Mouse (Mus musculus) MEL (cell line): ENCODE data around the gene Bmp2k.

Experiments
- CTCF ChIP-seq, 3 experiments: IDR thresholded peaks in 2 of 3; conservative IDR thresholded peaks in 1 of 3; 2 replicates each; pipeline ENCODE4 v1.5.1; 2011 to 2012; ENCODE audit warnings: low read length in 3 of 3, low read depth in 2 of 3, mild to moderate bottlenecking in 2 of 3, improper control_type of control experiment in 1 of 3, inconsistent platforms in 1 of 3, mixed read lengths in 1 of 3, moderate library complexity in 1 of 3; ENCODE audit not compliant: control insufficient read depth in 1 of 3, insufficient read depth in 1 of 3, poor library complexity in 1 of 3, severe bottlenecking in 1 of 3
- ELF1 ChIP-seq: IDR thresholded peaks from 2 replicates; pipeline ENCODE4 v1.6.1; 2014; ENCODE audit warnings: low read depth, mild to moderate bottlenecking, inconsistent platforms, low read length, improper control_type of control experiment, moderate library complexity
- GATA1 ChIP-seq: IDR thresholded peaks from 2 replicates; pipeline ENCODE4 v1.6.1; 2011; ENCODE audit warnings: low read depth, low read length, improper control_type of control experiment
- JUND ChIP-seq: IDR thresholded peaks from 2 replicates; pipeline ENCODE4 v1.6.1; 2011; ENCODE audit warnings: low read depth, mild to moderate bottlenecking, improper control_type of control experiment, low read length
- NELFE ChIP-seq: IDR thresholded peaks from 2 replicates; pipeline ENCODE4 v1.6.1; 2011; ENCODE audit warnings: low read depth, low read length, improper control_type of control experiment
- POLR2A ChIP-seq, 2 experiments: IDR thresholded peaks; 2 replicates each; pipeline ENCODE4 v1.6.1; 2011 to 2012; ENCODE audit warnings: low read length in 2 of 2, mild to moderate bottlenecking in 2 of 2, control low read depth in 1 of 2, improper control_type of control experiment in 1 of 2, low read depth in 1 of 2, moderate library complexity in 1 of 2; ENCODE audit not compliant: control insufficient read depth in 1 of 2, insufficient read depth in 1 of 2, poor library complexity in 1 of 2
- POLR2AphosphoS2 ChIP-seq: IDR thresholded peaks from 2 replicates; pipeline ENCODE4 v1.6.1; 2011; ENCODE audit warnings: low read length, improper control_type of control experiment
- SIN3A ChIP-seq: IDR thresholded peaks from 2 replicates; pipeline ENCODE4 v1.6.1; 2012; ENCODE audit warnings: low read length, improper control_type of control experiment, inconsistent platforms

GRCm38 (mm10) chr5:97090034-97090784 is 92.7 kb downstream of the Bmp2k start:
- TF ChIP-seq ELF1 (no peak), SIN3A (no peak), CTCF (IDR thresholded peaks at IDR 0.05 in 2 of 3, conservative IDR thresholded peaks at IDR 0.05 in 1 of 3; ENCODE audit: control insufficient read depth in 1 of 3, insufficient read depth in 1 of 3, low read depth in 2 of 3, low read length in 3 of 3, poor library complexity in 1 of 3, severe bottlenecking in 1 of 3) (no peak), GATA1 (no peak), POLR2A (IDR thresholded peaks at IDR 0.05; ENCODE audit: control insufficient read depth in 1 of 2, insufficient read depth in 1 of 2, low read depth in 1 of 2, low read length in 2 of 2, poor library complexity in 1 of 2) (no peak), NELFE (no peak), POLR2AphosphoS2 (no peak), JUND (no peak)
